Mouse (Mus musculus) embryo, embryonic 11.5 days (tissue): ENCODE results near the gene Gm28576.
"Not testable (repeated sequence)": the region's sequence is repeated elsewhere in the genome, so short reads cannot be mapped to it uniquely, and the experiment has no call there.

Experiments
- DNase-seq: peaks from one replicate; pipeline ENCODE4 v3.0.0-alpha.2; 2012; ENCODE audit warnings: low read depth, low spot score

Gene Gm28576

GRCm38 (mm10) chrY:7722641-7723040, at the start of gene Gm28576:
Gene Gm28576, plus strand, starts transcription at chrY:7722941.
- not testable (repeated sequence) for DNase-seq
